Mouse (Mus musculus) spleen, postnatal 4 days (tissue): ENCODE results near the gene Gm20838.
"Not testable (repeated sequence)": the region's sequence is repeated elsewhere in the genome, so short reads cannot be mapped to it uniquely, and the experiment has no call there.

Source experiments
- DNase-seq, 2 experiments: peaks; one replicate each; pipeline ENCODE4 v3.0.0; 2022; ENCODE audit warnings: low spot score in 2 of 2

Gm20838 gene

GRCm38 (mm10) chrY:33543064-33543463 is at the start of gene Gm20838:
TSS of gene Gm20838 (minus strand) at chrY:33543164.
- DNase-seq: not testable (repeated sequence)
